Mouse (Mus musculus) lung, embryonic 16.5 days (tissue): ENCODE data around the gene Drap1. TPM values are rescaled to one million over a fixed set of nuclear protein-coding genes. Genes with fewer than 3 reads are reported as not detected.
A peak's percentile ranks its signal among the peaks of the same experiment; 100 is the strongest.

ENCODE experiments used
- ATAC-seq: fragments of 200-750 bp; cut with Nextera tagmentation; 2 replicates; pipeline ENCODE4 v1.8.0; 2017; ENCODE audit warnings: low read depth, mild to moderate bottlenecking, moderate library complexity
- H3K27ac ChIP-seq: fragments of 300-500 bp; sonication (generic); 2 replicates; pipeline ENCODE4 v1.5.1; 2014; ENCODE audit warnings: mild to moderate bottlenecking, control low read depth, low read length
- H3K27me3 ChIP-seq: fragments of 300-500 bp; sonication (generic); 2 replicates; pipeline ENCODE4 v1.6.1; 2014; ENCODE audit warnings: low read depth, low read length, mixed read lengths; ENCODE audit not compliant: control insufficient read depth, insufficient read depth
- H3K36me3 ChIP-seq: fragments of 300-500 bp; sonication (generic); 2 replicates; pipeline ENCODE4 v1.6.1; 2014; ENCODE audit warnings: low read length; ENCODE audit not compliant: control insufficient read depth, insufficient read depth
- H3K4me1 ChIP-seq: fragments of 300-500 bp; sonication (generic); replicated peaks from 2 replicates; pipeline ENCODE4 v1.6.1; 2014; ENCODE audit warnings: low read length, mixed read lengths; ENCODE audit not compliant: control insufficient read depth, insufficient read depth
- H3K4me2 ChIP-seq: fragments of 300-500 bp; sonication (generic); 2 replicates; pipeline ENCODE4 v1.6.1; 2014; ENCODE audit warnings: low read depth, low read length, control low read depth
- H3K4me3 ChIP-seq: fragments of 300-500 bp; sonication (generic); 2 replicates; pipeline ENCODE4 v1.5.1; 2014; ENCODE audit warnings: mild to moderate bottlenecking, low read length, control low read depth
- H3K9ac ChIP-seq: fragments of 300-500 bp; sonication (generic); 2 replicates; pipeline ENCODE4 v1.6.1; 2014; ENCODE audit warnings: low read length, control low read depth
- H3K9me3 ChIP-seq: fragments of 300-500 bp; sonication (generic); 2 replicates; pipeline ENCODE4 v1.6.1; 2016; ENCODE audit warnings: low read length; ENCODE audit not compliant: control insufficient read depth
- WGBS: fragments of 180-500 bp; shearing (Covaris S2); extraction: QIAGEN DNeasy Blood & Tissue Kit; methylation state at CpG from one replicate; pipeline ENCODE4 v1.1.7; 2014; 5-methylcytosine and 5-hydroxymethylcytosine counted together
- polyA plus RNA-seq: library from polyadenylated mRNA; unstranded; fragments of >200 nt; fragmentation: Nextera tagmentation; extraction: Ambion mirVana; gene quantifications from 2 replicates; pipeline ENCODE4 v1.2.1, GENCODE M21; 2015

Drap1 gene
- polyA plus RNA-seq, 1 experiment from 2014 or later, result 265 TPM

- Histone ChIP-seq H3K4me3 (peak overlapping the region; percentile 92), H3K36me3 (peaks cover 4% of the 10 kb centered on the region; the same call in 1 of the 2 replicates), H3K4me1 (peaks cover 24% of the 10 kb centered on the region), H3K9me3 (no peaks in the 10 kb centered on the region), H3K4me2 (peak overlapping the region; percentile 97), H3K27ac (peak overlapping the region; percentile 56), H3K27me3 (peaks cover 3% of the 10 kb centered on the region; the same call in 1 of the 2 replicates), H3K9ac (peak overlapping the region; percentile 92)
- ATAC-seq, result no peak
- WGBS, result 55% methylated on average over 8 of the region's 8 CpGs
Measured at GRCm38 (mm10) chr19:5455568-5455967, 30.8 kb upstream of the Drap1 start.

GRCm38 (mm10) chr19:5455037-5455436 lies 30.3 kb upstream of the Drap1 start:
- WGBS, result 85% methylated on average over 12 of the region's 12 CpGs

GRCm38 (mm10) chr19:5451766-5452165 lies 27.0 kb upstream of the Drap1 start:
- 68% methylated on average over 6 of the region's 6 CpGs for WGBS
- Histone ChIP-seq H3K9me3 (no peaks in the 10 kb centered on the region), H3K4me2 (no peak overlapping the region), H3K36me3 (peaks cover 4% of the 10 kb centered on the region; the same call in 1 of the 2 replicates), H3K4me1 (peaks cover 31% of the 10 kb centered on the region), H3K4me3 (no peak overlapping the region), H3K27me3 (peaks cover 33% of the 10 kb centered on the region), H3K9ac (no peak overlapping the region), H3K27ac (no peak overlapping the region)
- no peak for ATAC-seq

More at GRCm38 (mm10) chr19:5455037-5455436, 30.3 kb upstream of the Drap1 start:
- Histone ChIP-seq H3K27me3 (peaks cover 7% of the 10 kb centered on the region), H3K27ac (no peak overlapping the region), H3K4me2 (peak overlapping the region; percentile 97), H3K9me3 (no peaks in the 10 kb centered on the region), H3K9ac (peak overlapping the region; percentile 92), H3K4me3 (peak overlapping the region; percentile 92), H3K36me3 (peaks cover 4% of the 10 kb centered on the region; the same call in 1 of the 2 replicates), H3K4me1 (peaks cover 21% of the 10 kb centered on the region)
- ATAC-seq, result no peak

- Histone ChIP-seq H3K4me3 (no peak overlapping the region), H3K27ac (no peak overlapping the region), H3K9me3 (no peaks in the 10 kb centered on the region), H3K4me2 (no peak overlapping the region), H3K4me1 (peaks cover 19% of the 10 kb centered on the region), H3K27me3 (peaks cover 36% of the 10 kb centered on the region), H3K36me3 (peaks cover 4% of the 10 kb centered on the region; the same call in 1 of the 2 replicates), H3K9ac (no peak overlapping the region)
- WGBS, result 78% methylated on average over 3 of the region's 3 CpGs
- no peak for ATAC-seq
Measured at GRCm38 (mm10) chr19:5449673-5450072, 24.9 kb upstream of the Drap1 start.

GRCm38 (mm10) chr19:5448354-5449150 lies 23.8 kb upstream of the Drap1 start:
- 3% methylated on average over 36 of the region's 36 CpGs for WGBS

GRCm38 (mm10) chr19:5447515-5448353 lies 23.0 kb upstream of the Drap1 start, which contains the start of gene Fosl1:
TSS of gene Fosl1 (plus strand) at chr19:5447547.
- no peak within 1 kb of the TSS for H3K27ac ChIP-seq
- no peaks in the 10 kb centered on the region for H3K36me3 ChIP-seq
- peaks cover 36% of the 10 kb centered on the region for H3K27me3 ChIP-seq
- no peaks in the 10 kb centered on the region for H3K9me3 ChIP-seq
- peak within 1 kb of the TSS; percentile 55 for H3K9ac ChIP-seq
- under 1% methylated on average over 70 of the region's 70 CpGs for WGBS
- H3K4me2 ChIP-seq, result peak within 1 kb of the TSS; percentile 97
- peaks cover 19% of the 10 kb centered on the region for H3K4me1 ChIP-seq
- ATAC-seq, result peak; percentile 39
- H3K4me3 ChIP-seq, result peak within 1 kb of the TSS; percentile 64

More at GRCm38 (mm10) chr19:5448354-5449150, 23.8 kb upstream of the Drap1 start:
- peak overlapping the region; percentile 97 for H3K4me2 ChIP-seq
- no peaks in the 10 kb centered on the region for H3K36me3 ChIP-seq
- peak overlapping the region; percentile 55; the same call in 1 of the 2 replicates for H3K9ac ChIP-seq
- no peak overlapping the region for H3K27ac ChIP-seq
- no peaks in the 10 kb centered on the region for H3K9me3 ChIP-seq
- peaks cover 36% of the 10 kb centered on the region for H3K27me3 ChIP-seq
- ATAC-seq, result 0 out of 2 replicates have a peak, but pooled peaks have one; percentile 8
- H3K4me3 ChIP-seq, result peak overlapping the region; percentile 64
- peaks cover 19% of the 10 kb centered on the region for H3K4me1 ChIP-seq

GRCm38 (mm10) chr19:5445747-5446146 lies 21.0 kb upstream of the Drap1 start:
- Histone ChIP-seq H3K4me1 (peaks cover 19% of the 10 kb centered on the region), H3K4me2 (no peak overlapping the region), H3K36me3 (no peaks in the 10 kb centered on the region), H3K4me3 (no peak overlapping the region), H3K9me3 (no peaks in the 10 kb centered on the region), H3K27me3 (peaks cover 36% of the 10 kb centered on the region), H3K9ac (no peak overlapping the region), H3K27ac (no peak overlapping the region)
- ATAC-seq, result no peak
- WGBS, result 85% methylated on average over 5 of the region's 5 CpGs

GRCm38 (mm10) chr19:5444954-5445353 lies 20.2 kb upstream of the Drap1 start:
- Histone ChIP-seq H3K4me3 (no peak overlapping the region), H3K27me3 (peaks cover 31% of the 10 kb centered on the region), H3K4me2 (no peak overlapping the region), H3K4me1 (peaks cover 19% of the 10 kb centered on the region), H3K27ac (no peak overlapping the region), H3K36me3 (no peaks in the 10 kb centered on the region), H3K9me3 (peaks cover 5% of the 10 kb centered on the region; the same call in 1 of the 2 replicates), H3K9ac (0 out of 2 replicates have a peak overlapping the region, but pooled peaks have one; percentile 31)
- WGBS, result 30% methylated on average over 7 of the region's 7 CpGs
- 0 out of 2 replicates have a peak, but pooled peaks have one; percentile 34 for ATAC-seq
